Mouse (Mus musculus) liver, embryonic 13.5 days (tissue): Measurements from ENCODE around the gene Epm2a. TPM values are rescaled to one million over a fixed set of nuclear protein-coding genes. Genes with fewer than 3 reads are reported as not detected.
"Not testable (repeated sequence)": the region's sequence is repeated elsewhere in the genome, so short reads cannot be mapped to it uniquely, and the experiment has no call there.

ENCODE experiments used
- ATAC-seq: fragments of 200-750 bp; cut with Nextera tagmentation; 2 replicates; pipeline ENCODE4 v1.8.0; 2017; ENCODE audit warnings: low read depth, mild to moderate bottlenecking, moderate number of reproducible peaks, moderate library complexity
- DNase-seq: peaks from one replicate; pipeline ENCODE4 v3.0.0; 2022
- H3K27ac ChIP-seq: fragments of 300-500 bp; sonication (generic); 2 replicates; pipeline ENCODE4 v1.5.1; 2015; ENCODE audit warnings: moderate library complexity, mild to moderate bottlenecking, inconsistent platforms
- H3K27me3 ChIP-seq: fragments of 300-500 bp; sonication (generic); 2 replicates; pipeline ENCODE4 v1.6.1; 2015; ENCODE audit warnings: mild to moderate bottlenecking, inconsistent platforms
- H3K36me3 ChIP-seq: fragments of 300-500 bp; sonication (generic); 2 replicates; pipeline ENCODE4 v1.6.1; 2015; ENCODE audit warnings: mild to moderate bottlenecking, inconsistent platforms
- H3K4me1 ChIP-seq: fragments of 300-500 bp; sonication (generic); replicated peaks from 2 replicates; pipeline ENCODE4 v1.6.1; 2015; ENCODE audit warnings: inconsistent platforms
- H3K4me2 ChIP-seq: fragments of 300-500 bp; sonication (generic); 2 replicates; pipeline ENCODE4 v1.6.1; 2015; ENCODE audit warnings: inconsistent platforms, mild to moderate bottlenecking, moderate library complexity
- H3K4me3 ChIP-seq: fragments of 300-500 bp; sonication (generic); replicated peaks from 2 replicates; pipeline ENCODE4 v1.5.1; 2015; ENCODE audit warnings: mild to moderate bottlenecking, inconsistent platforms
- H3K9ac ChIP-seq: fragments of 300-500 bp; sonication (generic); 2 replicates; pipeline ENCODE4 v1.6.1; 2015; ENCODE audit warnings: mild to moderate bottlenecking, inconsistent platforms
- H3K9me3 ChIP-seq: fragments of 300-500 bp; sonication (generic); replicated peaks from 2 replicates; pipeline ENCODE4 v1.6.1; 2016; ENCODE audit warnings: inconsistent platforms
- WGBS: fragments of 180-500 bp; shearing (Covaris S2); methylation state at CpG from one replicate; pipeline ENCODE4 v1.1.7; 2015; ENCODE audit not compliant: insufficient replicate concordance; 5-methylcytosine and 5-hydroxymethylcytosine counted together
- polyA plus RNA-seq: library from polyadenylated mRNA; unstranded; fragments of >200 nt; fragmentation: Nextera tagmentation; extraction: Ambion mirVana; gene quantifications from 2 replicates; pipeline ENCODE4 v1.2.1, GENCODE M21; 2015

Gene Epm2a
- polyA plus RNA-seq, 1 experiment from 2014 or later = 0.09 TPM

DNA sequence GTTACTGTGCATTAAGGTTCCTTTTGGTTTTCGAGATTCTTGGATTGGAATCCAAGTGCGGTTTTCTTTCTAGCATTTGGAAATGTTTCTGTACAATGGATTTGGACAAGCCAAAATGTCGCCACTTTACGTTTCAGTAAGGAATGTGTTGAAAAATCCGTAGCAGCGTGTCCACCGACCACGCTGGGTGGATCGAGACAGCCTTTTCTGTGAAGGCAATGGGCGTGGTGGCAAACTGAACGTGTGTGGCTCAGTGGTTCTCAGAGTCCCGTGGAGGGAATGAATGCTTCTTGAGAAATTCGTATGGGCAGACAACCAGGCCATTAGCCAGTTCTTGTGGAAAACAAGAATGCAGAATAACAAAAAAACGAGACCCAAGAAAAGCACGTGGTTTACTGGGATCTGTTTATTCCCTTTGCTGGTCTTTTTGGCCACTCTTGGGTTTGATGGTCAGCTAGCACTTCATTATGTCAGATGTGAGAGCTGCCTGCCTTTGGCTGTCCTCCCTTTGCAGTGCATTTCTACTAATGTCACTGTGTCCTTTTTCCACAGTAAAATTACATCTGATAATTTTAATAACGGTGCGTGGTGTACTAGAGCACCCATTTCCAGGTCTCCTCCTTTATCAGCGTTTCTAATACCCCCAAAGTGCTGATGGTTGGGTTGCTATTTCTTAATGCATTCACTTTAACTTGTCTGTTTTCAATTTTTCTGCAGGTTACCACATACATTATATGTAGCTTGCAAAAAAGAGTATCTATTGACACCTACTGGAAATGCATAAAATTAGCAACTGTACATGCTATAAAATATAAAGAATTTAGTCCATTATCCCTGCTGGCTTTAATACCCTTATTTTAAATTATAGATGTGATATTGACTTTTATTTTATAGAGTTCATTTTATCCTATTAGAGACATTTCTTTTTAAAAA is 1.6 kb downstream of the Epm2a start:
- Histone ChIP-seq H3K4me3 (no peak overlapping the region), H3K27ac (no peak overlapping the region), H3K4me1 (peaks cover 14% of the 10 kb centered on the region), H3K9ac (no peak overlapping the region), H3K9me3 (no peaks in the 10 kb centered on the region), H3K4me2 (peak overlapping the region; percentile 89; the same call in 1 of the 2 replicates), H3K27me3 (no peaks in the 10 kb centered on the region), H3K36me3 (no peaks in the 10 kb centered on the region)
- DNase-seq (no peak), ATAC-seq (no peak)
- WGBS = 60% methylated on average over 18 of the region's 18 CpGs

DNA sequence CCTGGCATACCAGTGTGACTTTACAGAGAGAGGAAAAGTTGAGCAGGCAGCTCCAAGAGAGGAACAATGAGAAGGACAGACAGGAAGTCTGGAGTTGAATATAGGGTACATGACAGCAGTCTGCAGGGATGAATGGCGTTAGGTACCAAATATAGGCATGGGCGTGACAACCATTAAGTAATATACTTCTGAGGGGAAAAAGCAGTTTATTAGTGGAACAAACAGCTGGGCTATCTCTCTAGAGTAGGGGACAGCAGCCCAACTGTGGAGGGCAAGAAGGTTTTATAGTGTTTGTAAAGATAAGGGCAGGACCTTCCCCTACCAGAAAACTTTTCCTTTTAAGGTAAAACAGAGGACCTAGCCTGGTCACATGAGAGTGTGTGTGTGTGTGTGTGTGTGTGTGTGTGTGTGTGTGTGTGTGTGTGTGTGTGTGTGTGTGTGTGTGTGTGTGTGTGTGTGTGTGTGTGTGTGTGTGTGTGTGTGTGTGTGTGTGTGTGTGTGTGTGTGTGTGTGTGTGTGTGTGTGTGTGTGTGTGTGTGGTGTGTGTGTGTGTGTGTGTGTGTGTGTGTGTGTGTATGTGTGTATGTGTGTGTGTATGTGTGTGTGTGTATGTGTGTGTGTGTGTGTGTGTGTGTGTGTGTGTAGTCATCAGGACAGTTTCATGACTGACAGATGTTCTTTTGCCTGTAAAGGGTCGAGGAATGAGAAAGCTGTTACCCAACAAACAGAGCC is 7.2 kb downstream of the Epm2a start:
- DNase-seq, H3K4me2 ChIP-seq, H3K36me3 ChIP-seq, H3K9ac ChIP-seq, H3K9me3 ChIP-seq, H3K27me3 ChIP-seq, H3K4me3 ChIP-seq, H3K27ac ChIP-seq, H3K4me1 ChIP-seq: not testable (repeated sequence)
- WGBS = 44% methylated on average over 3 of the region's 3 CpGs
- ATAC-seq = peak; percentile 74

DNA sequence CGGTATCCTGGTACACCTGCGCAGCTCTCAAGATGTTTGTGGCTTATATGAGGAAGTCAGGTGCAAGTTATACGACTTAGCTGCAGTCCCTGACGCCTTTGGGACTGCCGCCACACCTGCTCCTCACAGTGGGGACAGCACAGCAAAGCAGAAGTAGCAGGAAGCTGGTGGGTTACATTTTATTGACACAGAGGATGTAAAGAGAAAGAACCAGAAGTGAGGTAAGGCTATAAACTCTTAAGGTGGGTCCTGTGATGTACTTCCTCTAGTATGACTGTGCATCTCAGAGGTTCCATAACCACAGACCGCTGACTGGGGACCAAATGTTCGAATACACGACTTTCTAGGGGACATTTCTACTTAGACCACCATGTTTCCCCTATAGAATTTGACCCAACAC is 11.4 kb downstream of the Epm2a start:
- Histone ChIP-seq H3K4me3 (no peak overlapping the region), H3K27me3 (no peaks in the 10 kb centered on the region), H3K27ac (no peak overlapping the region), H3K9me3 (no peaks in the 10 kb centered on the region; the same call in 1 of the 2 replicates), H3K4me1 (0 out of 2 replicates have a peak, but pooled peaks cover 3% of the 10 kb centered on the region), H3K9ac (no peak overlapping the region), H3K4me2 (no peak overlapping the region), H3K36me3 (no peaks in the 10 kb centered on the region)
- DNase-seq = no peak
- 60% methylated on average over 8 of the region's 8 CpGs for WGBS
- no peak for ATAC-seq

DNA sequence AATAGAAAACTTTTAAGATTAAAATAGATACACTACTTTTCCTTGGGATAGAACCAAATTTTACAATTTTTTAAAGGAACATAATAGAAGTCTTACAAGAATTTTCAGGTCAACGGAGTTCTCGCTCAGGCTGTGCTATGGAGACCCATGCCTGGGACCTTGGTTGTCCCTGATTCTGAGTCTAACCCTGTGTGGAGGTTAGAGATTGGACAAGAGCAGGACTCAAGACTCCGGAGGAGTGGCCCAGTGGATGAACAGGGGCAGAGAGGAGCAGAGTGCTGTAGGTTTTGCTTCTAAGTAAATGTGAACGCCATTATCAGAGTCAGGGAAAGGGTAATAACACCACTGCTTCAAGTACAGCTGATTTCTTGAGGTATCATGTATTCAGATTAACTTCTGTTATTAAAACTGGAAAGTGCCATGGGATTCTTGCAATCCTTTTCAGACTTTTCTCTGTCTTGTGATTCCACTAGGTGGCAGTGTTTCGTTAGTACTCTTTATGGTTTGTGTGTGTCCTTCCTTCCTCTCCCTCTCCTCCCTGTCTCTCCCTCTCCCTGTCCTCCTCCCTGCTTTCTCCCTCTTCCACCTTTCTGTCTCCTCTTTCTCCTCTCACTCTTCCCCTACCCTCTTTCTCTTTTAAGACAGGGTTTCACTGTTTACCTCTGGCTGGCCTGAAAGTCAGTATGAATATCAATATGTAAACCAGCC is 18.9 kb downstream of the Epm2a start:
- H3K4me2 ChIP-seq = no peak overlapping the region
- no peaks in the 10 kb centered on the region for H3K27me3 ChIP-seq
- ATAC-seq (no peak), DNase-seq (no peak)
- no peak overlapping the region for H3K27ac ChIP-seq
- H3K4me1 ChIP-seq = no peaks in the 10 kb centered on the region
- no peaks in the 10 kb centered on the region; the same call in 1 of the 2 replicates for H3K9me3 ChIP-seq
- no peaks in the 10 kb centered on the region for H3K36me3 ChIP-seq
- H3K4me3 ChIP-seq = no peak overlapping the region
- WGBS = 54% methylated on average over 5 of the region's 5 CpGs
- H3K9ac ChIP-seq = no peak overlapping the region

DNA sequence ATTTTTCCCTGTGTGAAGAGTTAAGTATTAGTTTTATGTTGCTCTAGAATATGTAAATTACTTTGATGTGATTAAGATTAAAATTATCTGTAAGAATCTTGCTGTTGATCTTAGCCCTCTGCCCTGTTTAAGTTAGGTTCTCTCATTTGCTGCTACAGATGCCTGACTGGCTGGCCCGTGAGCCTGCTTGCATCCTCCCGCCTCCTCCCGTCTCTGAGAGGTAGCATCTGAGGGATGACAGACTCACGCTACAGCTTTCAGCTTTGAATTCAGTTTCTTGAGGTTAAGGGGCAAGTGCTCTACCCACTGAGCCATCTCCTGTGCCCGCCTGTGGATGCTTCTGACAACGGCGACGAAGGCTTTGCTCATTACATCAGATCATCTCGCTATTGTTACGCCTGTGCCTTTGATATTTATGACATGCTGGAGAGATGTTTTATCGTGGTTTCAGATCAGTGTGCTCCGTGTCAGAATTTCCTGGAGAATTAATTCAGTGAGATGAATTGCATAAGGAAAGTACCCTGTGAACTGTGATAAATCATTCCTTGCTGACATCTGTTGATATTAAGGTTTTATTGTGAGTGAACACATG is 19.8 kb downstream of the Epm2a start:
- no peak for DNase-seq
- no peak overlapping the region for H3K4me2 ChIP-seq
- no peaks in the 10 kb centered on the region; the same call in 1 of the 2 replicates for H3K9me3 ChIP-seq
- no peaks in the 10 kb centered on the region for H3K4me1 ChIP-seq
- H3K27ac ChIP-seq = no peak overlapping the region
- no peak overlapping the region for H3K4me3 ChIP-seq
- no peak for ATAC-seq
- no peak overlapping the region for H3K9ac ChIP-seq
- no peaks in the 10 kb centered on the region for H3K36me3 ChIP-seq
- WGBS = 68% methylated on average over 12 of the region's 12 CpGs
- no peaks in the 10 kb centered on the region for H3K27me3 ChIP-seq

DNA sequence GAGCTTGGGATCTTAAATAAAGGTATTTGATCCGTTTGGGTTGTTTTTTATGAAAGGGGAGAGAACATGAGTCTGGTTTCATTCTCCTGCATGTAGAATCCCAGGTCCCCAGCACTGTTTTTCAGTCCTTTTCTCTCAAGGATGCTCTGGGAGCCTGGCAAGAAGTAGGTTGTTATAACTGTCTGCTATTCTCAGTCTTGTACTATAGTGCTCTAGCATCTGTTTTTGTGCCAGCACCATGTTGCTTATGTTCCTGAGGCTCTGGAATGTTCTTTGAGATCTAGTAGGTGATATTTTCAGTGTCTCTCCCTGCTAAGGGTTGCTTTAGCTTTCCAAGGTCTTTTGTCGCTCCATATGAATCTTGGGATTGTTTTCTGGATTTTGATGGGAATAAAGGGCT is 38.1 kb downstream of the Epm2a start:
- ATAC-seq (no peak), DNase-seq (no peak)
- Histone ChIP-seq H3K36me3 (no peaks in the 10 kb centered on the region), H3K9ac (no peak overlapping the region), H3K9me3 (no peaks in the 10 kb centered on the region), H3K4me3 (no peak overlapping the region), H3K4me1 (no peaks in the 10 kb centered on the region), H3K27ac (no peak overlapping the region), H3K4me2 (no peak overlapping the region), H3K27me3 (no peaks in the 10 kb centered on the region)
- WGBS = 46% methylated on average over 2 of the region's 2 CpGs

DNA sequence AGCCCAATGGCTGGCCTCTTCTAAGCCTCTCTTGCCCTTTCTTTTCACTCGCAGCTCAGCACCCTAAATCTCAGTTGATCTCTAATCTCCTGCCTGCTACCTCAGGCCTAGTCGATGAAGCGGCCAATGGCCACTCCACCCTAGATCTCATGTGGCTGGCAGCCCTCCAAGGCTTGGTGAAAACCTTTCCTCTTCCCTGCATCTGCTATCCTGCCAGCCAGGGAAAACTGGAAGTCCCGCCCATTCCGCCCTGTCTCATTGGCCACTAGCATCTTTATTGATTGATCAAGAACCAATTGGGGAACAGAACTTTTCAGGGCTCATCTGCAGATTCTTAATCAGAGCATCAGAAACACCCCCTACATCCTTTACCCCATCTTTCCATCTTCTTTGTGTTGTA is 67.7 kb downstream of the Epm2a start:
- no peak for ATAC-seq
- no peak overlapping the region for H3K4me3 ChIP-seq
- H3K4me2 ChIP-seq = no peak overlapping the region
- DNase-seq = no peak
- H3K9me3 ChIP-seq = no peaks in the 10 kb centered on the region
- no peaks in the 10 kb centered on the region for H3K36me3 ChIP-seq
- no peaks in the 10 kb centered on the region for H3K27me3 ChIP-seq
- H3K4me1 ChIP-seq = no peaks in the 10 kb centered on the region
- H3K9ac ChIP-seq = no peak overlapping the region
- 59% methylated on average over 5 of the region's 5 CpGs for WGBS
- no peak overlapping the region for H3K27ac ChIP-seq

DNA sequence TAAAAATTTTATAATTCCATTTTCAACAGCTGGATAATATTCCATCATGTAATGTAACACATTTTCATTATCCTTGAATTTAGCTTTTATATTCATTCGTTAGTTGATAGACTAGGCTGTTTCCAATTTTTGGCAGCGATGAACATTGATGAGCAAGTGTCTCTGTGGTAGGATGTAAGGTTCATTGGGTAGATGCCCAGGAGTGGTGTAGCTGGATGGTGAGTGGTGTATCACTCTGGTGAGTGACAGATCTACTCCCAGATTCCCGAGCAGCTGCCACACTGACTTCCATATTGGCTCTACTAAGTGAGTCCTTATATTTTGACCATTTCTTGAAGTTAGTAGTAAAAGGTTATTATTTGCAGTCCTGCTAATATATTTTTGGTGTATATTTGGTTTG is 76.9 kb downstream of the Epm2a start:
- ATAC-seq = no peak
- H3K27ac ChIP-seq = no peak overlapping the region

DNA sequence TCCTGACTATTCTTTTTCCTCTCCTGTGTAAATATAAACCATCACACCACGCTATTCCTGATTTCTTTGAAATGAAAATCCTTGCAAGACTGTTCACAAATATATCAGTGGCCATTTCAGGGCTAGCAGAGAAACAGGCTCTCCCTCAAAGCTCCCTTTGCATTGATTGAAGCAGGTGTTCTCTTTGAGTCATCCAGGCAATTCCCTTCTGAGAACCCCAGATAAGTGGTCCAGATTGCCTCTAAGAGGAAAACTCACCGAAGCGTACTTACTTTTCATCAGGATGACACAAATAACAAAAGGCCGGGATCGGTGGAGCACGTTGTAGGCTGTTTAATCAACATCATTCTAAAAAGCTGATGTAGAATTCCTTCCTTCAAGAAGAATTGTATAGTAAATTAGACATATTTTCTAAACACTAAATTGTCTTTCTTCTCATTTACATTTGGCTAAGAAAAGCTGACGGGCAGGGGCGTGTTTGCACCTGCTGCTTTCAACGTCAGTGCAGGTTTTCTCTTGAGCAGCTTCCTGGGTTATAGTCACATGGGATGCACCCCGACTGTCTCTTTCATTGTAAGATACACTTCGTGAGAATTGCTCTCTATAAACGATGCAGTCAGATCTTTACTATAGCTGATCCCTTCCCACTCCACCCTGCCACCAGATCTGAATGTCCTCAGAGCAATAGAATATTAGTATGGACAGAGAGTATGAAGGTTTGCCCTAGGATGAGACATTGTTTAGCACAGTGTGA is 86.0 kb downstream of the Epm2a start:
- H3K27ac ChIP-seq = no peak overlapping the region
- no peak for DNase-seq
- H3K9ac ChIP-seq = no peak overlapping the region
- ATAC-seq = no peak
- no peak overlapping the region for H3K4me2 ChIP-seq
- no peaks in the 10 kb centered on the region for H3K9me3 ChIP-seq
- no peaks in the 10 kb centered on the region for H3K4me1 ChIP-seq
- no peak overlapping the region for H3K4me3 ChIP-seq
- no peaks in the 10 kb centered on the region for H3K27me3 ChIP-seq
- WGBS = 77% methylated on average over 12 of the region's 12 CpGs
- no peaks in the 10 kb centered on the region for H3K36me3 ChIP-seq

More for the DNA sequence above, 76.9 kb downstream of the Epm2a start:
- Histone ChIP-seq H3K9me3 (no peaks in the 10 kb centered on the region), H3K4me3 (no peak overlapping the region), H3K27me3 (no peaks in the 10 kb centered on the region), H3K9ac (no peak overlapping the region), H3K4me2 (no peak overlapping the region), H3K36me3 (no peaks in the 10 kb centered on the region), H3K4me1 (no peaks in the 10 kb centered on the region)
- no peak for DNase-seq
- WGBS = 73% methylated on average over 3 of the region's 3 CpGs

DNA sequence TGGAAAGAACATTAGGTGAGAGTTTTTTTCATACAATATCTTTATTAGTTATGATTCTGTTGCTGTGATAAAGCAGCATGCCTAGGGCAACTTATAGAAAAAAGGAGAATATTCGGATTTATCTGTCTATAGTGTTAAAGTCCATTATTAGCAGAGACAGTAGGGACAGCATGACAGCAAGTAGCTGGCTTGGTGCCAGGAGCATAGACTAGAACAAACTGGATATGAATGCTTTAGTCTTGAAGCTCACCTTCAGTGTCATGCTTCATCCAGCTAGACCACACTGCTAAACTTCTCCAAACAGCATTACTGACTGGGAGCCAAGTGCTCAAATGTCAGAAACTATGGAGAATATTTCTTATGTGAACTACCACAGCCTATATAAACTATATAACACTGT is 93.8 kb downstream of the Epm2a start:
- no peaks in the 10 kb centered on the region for H3K27me3 ChIP-seq
- H3K9me3 ChIP-seq = no peaks in the 10 kb centered on the region
- DNase-seq (no peak), ATAC-seq (no peak)
- H3K27ac ChIP-seq = no peak overlapping the region
- WGBS = 34% methylated on average over 1 of the region's 1 CpGs
- H3K4me3 ChIP-seq = no peak overlapping the region
- H3K9ac ChIP-seq = no peak overlapping the region
- H3K36me3 ChIP-seq = no peaks in the 10 kb centered on the region
- H3K4me2 ChIP-seq = no peak overlapping the region
- no peaks in the 10 kb centered on the region for H3K4me1 ChIP-seq
